Mouse (Mus musculus) inflammation-experienced regulatory T-cells, adult 6 months (primary cell): ENCODE measurements around the gene Taf15. TPM values are rescaled to one million over a fixed set of nuclear protein-coding genes. Genes with fewer than 3 reads are reported as not detected.

Source experiments
- ATAC-seq: one replicate; pipeline ENCODE4 v1.8.0; 2017
- polyA plus RNA-seq, 3 experiments: library from polyadenylated mRNA; unstranded; fragments of 100-300 nt; shearing (Covaris generic); gene quantifications; one replicate each; pipeline ENCODE4 v1.2.1; 2017

Taf15 gene
- polyA plus RNA-seq, 3 experiments from 2014 or later = 17.8 to 20.6 (median 19.4) TPM

DNA sequence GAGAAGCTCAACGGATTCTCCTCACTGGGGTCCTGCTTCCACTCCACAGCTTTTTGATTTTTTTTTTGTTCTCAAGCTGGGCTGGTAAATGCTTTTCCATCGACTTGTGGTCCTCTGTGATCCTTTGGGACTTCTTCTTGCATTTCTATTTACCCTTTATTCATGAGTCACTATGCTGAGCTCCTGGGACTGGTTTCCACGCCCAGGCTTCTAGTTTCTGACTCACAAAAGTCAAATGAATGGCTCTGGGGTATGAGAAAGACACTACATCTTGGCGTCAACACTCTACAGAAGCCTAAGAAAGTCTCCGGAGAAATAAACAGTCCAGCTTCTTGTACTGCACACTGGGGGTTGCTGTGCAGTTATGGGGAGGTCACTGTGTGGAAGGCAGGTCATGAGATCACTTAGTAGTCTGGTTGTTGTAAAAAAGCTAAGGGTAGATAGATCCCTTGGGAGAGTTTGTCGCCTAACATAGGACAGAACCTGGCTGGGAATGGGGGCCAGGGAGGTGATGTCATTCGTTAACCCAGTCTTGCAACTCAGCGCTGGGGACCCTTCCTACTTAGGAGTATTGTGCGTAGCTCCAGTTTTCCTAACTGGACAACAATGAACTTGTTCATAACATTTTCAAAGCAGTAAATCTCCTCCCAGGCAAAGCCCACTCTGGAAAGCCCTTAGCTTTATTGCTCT, 14.8 kb upstream of the Taf15 start:
- ATAC-seq = no peak

DNA sequence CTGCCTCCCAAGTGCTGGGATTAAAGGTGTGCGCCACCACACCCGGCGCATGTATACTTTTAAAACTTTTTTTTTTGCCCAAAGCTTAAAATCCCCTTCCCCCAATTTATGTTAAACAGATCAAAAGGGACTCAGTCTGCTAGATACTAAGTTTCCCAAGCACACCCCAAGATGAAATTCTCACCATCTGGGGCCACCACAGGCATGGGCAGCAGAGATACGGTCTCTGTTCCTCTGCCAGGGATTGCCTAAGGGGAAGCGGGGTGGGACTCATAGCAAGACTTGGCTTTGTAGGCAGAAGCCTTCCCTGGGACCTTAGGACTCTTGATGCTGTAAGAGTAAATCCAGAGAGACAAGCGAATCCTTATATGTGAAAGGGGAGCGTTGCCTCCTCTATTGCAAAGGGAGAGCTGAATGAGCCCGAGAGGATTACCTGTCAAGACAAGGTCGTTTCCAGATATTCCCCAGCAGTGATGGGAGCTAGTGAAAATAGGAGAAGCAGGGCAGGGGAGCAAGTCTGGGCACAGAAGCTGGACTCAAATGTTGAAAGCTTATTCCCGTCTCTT, 11.3 kb upstream of the Taf15 start:
- ATAC-seq = no peak

DNA sequence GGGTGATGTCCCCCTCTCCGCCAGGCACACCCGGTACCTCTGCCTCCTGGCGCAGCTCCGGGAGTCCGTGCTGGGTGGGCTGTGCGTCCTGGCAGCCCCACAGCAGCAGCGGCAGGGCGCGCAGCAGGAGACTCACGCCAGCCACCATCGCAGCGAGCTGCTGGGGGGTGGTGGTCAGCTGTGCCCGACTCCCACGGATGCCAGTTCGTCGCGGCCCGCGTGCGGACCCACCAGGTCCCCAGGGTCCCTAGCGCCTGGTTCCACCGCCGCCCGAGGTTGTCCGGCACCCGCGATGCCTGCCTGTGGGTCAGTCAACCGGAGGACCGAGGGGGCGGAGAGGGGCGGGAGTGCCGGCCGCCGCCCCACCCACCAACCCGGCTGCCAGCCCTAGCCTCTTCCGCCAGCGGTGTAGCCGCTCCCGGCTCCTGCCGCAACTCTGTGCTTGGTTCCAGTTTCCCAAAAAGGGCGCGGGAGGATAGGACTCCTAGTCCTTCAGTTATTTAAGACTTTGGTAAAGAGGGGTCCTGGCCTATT, 10.1 kb upstream of the Taf15 start, which contains the start of gene Mmp28:
TSS of gene Mmp28 (minus strand) at position 361 of the 534 bp plus-strand sequence.
- no peak for ATAC-seq

DNA sequence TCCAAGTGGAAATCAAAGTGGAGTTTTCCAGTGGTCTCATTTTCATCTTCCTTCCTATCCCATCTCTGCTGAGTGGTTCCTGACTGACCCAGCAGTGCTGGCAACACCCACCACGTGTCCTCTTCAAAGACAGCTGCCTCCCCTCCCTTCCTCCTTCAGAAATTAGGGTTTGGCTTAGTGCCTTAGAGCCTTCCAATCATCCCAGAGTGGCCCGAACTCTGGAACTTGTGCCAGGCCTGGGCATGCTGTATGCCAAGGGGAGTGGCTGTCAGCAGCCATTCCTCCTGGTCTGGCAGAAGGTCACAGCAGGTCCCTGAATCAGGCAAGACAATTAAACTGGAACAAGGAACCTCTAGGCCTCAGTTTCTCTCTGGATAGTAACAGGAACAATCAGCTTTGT, 6.9 kb upstream of the Taf15 start:
- ATAC-seq = no peak

DNA sequence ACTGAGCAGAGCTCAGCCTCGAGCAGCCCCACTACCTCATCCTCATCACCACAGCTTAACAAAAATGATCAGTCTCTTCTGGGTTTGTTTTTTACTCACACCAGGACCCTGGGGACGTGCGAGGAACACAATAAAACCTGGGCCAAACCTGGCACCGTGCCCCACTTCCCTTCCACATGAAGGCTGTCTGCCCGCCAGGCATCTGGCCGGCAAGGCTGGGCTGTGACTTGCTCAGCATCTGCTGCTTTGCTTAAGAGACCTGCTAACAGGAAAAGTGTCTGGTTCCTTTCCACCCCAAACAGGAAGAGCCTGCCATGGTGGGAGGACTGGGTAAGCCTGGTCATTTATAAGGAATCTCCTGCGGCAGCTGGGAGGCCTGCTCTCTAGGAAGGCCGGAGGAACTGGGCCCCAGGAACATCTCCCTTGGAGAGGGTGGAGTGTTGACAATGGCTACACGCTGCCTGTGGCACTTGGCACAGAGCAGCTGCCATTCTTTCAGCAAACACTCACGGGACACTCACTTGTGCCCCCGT, 5.7 kb upstream of the Taf15 start:
- ATAC-seq = no peak

DNA sequence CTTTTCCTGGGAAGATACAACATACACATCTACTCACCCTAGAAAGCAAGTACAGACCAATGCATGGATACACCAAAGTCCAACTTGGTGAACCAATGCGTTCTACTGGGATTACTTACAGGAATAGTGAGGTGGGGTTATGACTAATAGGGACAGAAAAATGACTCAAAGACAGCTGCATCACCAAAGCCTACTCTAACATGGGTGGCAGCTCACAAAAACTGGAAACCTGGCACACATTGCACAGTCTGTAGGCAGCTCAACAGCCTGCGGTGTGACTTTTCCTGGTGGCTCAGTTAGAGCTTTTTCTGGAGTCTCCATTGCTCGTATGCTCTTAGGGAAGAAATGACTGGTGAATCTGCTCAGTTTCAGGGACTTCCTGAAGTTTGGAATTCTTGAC, 4.1 kb upstream of the Taf15 start:
- no peak for ATAC-seq

DNA sequence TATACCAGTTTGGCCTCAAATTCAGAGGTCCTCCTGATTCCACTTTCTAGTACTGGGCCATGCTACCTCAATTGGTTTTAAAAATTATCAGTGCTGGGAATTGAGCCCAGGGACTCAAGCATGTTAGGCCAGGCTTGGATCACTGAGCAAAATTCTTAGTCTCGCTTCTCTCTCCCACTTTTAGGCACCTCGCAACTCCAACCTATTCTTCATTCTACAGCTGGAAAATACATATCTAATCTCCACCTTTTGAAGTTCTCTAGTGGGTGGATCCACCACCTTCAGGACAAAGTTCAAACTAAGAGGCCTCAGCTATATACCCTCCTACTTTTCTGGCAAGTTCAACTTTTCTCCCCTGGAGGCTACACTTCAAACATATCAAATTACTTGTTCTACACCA, 1.1 kb upstream of the Taf15 start:
- no peak for ATAC-seq

DNA sequence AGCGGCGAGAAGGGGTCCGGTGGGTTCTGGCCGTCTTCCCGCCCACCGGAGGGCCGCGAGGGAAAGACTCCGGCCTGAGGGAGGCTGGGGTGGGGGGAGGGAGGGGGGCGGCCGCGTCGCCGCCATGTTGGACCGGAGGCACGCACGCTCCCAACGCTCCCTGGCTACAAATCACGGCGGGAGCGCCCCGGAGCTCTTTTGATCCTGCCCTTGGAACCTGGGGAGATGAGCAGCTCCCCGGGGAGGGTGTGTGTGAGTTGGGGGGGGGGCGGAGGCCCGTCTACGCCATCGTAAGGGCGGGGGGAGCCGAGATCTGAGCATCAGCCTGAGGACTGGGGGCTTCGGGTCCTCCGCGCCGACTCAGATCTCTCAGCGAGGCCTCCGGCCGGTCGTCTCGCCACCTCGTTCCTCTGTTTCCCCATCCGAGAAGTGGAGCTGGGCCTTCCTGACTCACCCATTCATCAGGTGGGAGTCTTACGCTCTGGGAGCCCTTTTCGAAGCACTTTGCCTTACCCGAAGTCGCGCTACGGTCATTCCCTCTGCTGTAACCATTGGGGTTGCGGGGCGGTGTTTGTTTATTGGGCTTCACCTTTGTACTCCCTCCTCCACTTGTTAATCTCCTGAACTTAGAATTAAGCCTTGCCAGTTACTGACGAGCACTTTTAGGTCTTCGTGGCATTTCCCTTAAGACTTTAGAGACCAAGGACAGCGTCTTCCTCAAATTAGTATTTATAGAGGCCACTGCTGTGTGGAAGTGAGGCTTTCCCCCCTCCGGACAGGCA, 540 bp downstream of the Taf15 start:
- ATAC-seq = peak; percentile 12

DNA sequence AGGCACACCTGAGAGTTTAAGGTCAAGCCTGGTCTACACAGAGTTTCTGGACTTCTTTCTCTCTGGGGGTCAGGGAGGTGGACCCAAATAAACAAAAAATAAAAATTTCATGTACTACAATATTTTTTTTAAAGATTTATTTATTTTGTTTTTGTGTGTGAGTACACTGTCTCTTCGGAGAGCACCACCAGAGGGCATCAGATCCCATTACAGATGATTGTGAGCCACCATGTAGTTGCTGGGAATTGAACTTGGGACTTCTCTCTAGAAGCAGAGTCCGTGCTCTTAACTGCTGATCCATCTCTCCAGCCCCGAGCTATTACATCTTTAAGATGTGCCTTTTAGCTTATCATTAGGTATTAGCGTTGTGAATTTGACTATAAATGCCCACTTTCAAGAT, 18.6 kb downstream of the Taf15 start:
- ATAC-seq = no peak

DNA sequence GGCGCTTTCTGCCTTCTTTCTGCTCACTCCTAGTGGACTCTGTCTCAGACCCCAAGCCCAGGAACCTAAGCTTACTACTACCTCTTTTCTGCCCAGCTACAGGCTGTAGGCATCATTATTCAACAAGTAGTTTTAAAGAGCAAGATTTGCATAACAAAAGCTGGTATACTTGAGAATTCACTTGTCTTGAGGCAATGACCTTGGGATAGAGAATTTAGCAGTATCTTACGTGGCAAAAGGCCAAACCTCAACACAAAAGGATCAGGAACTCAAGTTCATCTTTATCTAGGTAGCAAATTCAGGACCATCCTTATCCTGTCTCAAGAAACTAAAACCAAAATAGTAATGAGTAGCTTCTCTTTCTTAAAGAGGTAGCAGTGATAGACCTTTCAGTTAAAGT, 22.7 kb downstream of the Taf15 start:
- ATAC-seq = no peak

DNA sequence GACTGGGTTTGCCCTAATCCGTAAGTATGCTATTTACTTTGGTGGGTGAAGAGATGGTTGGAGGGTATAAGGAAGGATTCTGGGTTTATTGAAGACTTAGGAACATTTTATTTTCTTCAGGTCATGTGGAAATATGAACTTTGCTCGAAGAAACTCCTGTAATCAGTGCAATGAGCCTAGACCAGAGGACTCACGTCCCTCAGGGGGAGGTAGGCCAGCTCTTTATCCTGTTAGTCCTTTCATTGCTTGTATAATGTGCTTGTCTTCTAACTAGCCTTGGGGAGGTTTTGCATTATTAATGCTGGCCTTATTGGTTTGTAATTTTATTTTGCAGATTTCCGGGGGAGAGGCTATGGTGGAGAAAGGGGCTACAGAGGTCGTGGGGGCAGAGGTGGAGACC, 31.4 kb downstream of the Taf15 start:
- no peak for ATAC-seq

DNA sequence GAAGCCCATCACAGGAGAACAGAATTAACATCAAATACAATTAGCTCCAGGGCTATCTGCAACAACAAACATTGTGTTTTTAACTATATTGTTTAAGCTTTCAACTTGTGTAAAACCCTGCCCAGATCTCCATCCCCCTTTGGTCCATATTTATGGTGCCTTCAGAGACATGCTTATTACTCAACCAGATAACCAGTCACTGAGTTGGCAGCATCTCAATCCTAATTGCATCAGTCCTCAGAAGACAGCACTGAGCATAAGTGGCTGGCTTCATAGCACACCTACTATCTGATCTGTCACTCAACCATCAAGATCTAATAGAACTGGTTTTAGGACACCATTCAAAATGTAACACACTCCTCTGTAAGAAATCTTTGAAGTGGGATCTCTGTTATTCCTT, 36.6 kb downstream of the Taf15 start:
- ATAC-seq = no peak

DNA sequence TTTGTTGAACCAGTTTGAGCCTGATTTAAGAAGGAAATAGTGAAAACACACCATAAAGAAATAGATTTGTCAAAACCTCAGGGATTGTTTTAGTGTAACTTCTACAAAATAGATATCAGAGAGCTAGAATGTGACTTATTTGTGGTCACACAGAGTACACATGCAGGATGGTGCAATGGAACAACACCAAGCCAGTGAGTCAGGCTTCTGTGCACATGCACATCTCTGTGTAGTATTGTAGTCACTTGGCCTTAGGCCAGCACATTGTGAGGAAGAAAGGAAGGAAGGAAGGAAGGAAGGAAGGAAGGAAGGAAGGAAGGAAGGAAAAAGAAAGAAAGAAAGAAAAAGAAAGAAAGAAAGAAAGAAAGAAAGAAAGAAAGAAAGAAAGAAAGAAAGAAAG, 44.3 kb downstream of the Taf15 start:
- ATAC-seq = no peak

DNA sequence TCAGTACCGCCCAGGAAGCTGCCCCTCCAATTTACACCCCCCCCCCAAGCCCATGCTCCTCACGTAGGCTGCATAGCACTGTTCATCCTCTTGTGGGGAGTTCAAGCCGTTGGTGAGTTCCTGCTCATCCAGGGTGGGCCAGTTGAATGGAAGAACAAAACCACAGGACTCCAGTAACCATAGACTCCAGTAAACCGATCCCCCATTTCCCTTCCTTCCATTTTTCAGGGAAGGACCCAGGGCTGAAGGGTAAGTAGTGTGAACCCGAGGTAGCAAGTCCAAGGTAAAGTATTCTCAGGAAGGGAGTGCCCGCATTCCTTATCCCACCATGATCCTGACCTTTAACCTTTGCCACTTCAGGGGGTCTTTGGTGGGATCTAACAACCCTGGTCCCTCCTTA, 45.5 kb downstream of the Taf15 start:
- no peak for ATAC-seq

DNA sequence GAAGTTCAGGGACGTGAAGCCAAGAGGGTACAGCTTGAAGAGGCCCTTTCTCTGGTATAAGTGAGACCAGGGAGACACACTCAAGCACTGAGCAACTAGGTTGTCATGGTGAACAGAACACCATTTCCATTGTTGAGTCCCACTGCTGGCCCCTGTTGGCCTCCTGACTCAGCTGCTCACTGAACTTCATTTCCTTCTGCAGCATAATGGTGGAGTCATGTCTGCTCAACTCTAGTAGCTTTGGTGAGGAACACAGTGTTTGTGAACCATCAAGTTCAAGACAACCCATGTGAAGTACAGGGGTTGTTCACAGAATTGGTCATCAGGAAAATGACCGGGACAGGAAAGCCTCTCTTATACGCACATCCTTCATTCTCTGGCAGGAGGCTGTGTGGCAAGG, 49.2 kb downstream of the Taf15 start, which contains the start of gene Heatr9:
TSS of gene Heatr9 (minus strand) at position 101 of the 400 bp plus-strand sequence.
- ATAC-seq = no peak

DNA sequence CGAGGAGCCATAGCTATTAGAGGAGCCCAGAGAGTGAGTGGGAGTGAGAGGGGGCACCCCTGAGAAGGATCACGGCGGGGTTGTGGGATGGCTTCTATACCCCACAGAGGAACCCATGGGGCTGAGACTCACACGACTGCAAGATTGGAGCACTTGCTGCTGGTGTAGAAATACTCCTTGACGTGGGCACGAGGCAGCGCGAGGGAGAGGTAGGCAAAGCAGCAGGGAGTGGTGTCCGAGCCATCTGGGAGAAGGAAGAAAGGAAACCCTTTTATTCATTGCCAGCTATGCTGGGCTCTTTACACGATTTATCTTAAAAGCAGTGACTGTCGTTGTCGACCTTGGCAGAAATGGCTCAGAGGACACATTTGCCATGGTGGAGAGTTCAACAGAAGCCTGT, 56.1 kb downstream of the Taf15 start:
- ATAC-seq = no peak

DNA sequence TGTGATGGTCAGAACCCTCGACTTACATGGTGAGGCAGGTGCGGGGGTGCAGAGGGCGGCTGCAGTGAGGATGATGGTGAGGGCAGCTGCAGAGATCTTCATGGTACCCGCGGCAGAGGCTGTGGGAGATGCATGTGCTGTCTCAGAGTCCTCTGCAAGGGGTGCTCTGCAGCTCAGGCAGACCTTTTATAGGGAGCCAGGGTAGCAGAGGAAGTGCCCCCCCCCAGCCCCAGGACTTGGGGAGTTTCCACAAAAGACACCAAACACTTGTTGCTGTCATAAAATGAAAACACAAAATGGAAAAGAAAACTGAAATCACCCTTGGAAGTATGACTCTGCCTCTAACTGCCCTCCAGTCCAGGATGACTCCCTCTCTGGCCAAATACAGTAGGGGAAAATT, 57.5 kb downstream of the Taf15 start, which contains the start of gene Ccl5:
TSS of gene Ccl5 (minus strand) at position 159 of the 400 bp plus-strand sequence.
- peak; percentile 29 for ATAC-seq

DNA sequence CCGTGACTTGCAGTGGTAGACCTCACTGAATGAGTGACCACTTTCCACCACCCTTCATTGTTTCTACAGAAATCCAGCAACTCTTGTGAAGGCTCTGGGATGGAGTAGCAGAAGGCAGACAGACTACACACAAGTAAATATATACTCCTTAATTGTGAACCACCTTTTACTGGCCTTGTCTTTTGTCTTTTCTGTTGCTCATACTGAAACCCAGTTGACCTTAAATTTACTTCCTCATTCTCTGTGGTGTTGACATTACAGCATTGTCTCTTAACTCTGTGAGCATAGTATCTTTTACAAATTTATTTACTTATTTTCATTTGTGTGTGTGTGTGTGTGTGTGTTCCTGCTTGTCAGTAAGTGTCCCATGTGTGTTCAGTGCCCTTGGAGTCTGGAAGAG, 60.3 kb downstream of the Taf15 start:
- ATAC-seq = no peak

DNA sequence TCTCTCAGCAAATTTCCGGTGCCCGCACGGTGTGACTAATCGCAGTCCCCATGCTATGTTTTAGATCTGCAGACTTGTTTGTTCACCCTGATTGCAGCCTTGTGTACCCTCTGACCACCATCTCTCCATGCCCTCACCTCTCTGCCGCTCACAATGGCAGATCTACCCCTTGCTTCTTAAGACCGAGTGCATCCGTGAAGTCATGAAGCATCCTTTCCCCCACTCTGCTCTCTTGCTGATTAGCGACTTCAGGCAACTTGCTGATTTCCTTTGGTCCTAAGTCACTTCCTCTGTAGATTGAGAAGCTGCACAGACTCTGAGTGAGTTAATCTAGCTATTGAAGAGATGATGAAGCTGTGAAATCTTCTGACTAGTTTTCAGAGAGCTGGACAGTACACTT, 61.3 kb downstream of the Taf15 start:
- peak; percentile 49 for ATAC-seq

DNA sequence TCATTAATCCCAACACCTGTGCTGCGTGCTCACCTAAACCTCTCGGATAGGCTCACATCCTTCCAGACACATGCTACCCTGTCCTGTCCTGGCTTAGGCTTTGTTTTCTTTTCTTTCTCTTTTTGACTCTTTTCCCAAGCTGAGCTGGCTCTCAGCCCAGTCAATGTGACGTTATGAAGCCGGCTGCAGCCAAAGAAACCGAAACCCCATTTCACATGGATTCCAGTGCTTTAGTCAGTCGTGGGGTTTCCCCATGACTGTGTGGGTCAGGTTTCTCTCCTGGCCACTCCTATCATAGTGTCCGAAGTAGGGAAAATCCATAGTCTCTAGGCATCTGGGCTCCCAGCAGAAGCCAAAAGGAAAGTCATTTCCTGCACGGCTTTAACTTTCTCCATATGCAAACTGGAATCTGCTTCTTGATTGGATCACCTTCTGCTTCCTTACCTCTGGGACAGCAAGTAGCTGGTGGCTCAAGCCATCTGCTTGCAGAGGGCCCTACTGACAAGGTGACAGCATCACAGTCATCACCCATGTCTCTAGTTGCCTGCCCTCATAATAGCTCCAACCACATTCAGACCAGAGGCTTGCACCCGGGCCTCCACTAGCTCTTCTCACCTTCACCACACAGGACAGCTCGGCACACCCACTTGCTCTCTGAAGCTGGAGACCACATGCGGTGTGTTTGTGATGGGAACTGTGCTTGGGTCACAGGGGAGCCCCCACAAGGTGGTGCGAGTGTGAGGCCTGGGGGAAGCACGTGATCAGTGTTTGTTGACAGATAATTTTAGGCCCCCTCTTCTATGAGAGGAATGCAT, 61.9 kb downstream of the Taf15 start:
- ATAC-seq = peak; percentile 49

DNA sequence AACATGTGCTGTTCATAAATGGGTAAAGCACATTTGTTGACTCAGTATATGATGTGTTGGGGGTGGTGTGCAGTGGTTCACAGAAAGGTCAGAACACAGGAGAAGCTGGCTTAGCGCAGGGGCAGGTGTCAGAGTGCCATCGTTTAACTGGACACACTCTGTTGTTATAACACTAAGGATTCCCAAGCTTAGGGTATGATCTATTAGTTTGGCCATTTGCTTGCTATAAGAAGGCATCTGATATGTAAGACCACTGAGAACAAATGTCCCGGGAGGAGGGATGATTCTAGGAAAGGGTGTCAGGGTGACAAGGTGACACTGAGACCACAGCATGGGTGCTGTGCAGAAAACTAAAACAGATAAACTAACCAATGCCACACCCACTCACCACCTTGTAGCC, 63.9 kb downstream of the Taf15 start:
- ATAC-seq = no peak

DNA sequence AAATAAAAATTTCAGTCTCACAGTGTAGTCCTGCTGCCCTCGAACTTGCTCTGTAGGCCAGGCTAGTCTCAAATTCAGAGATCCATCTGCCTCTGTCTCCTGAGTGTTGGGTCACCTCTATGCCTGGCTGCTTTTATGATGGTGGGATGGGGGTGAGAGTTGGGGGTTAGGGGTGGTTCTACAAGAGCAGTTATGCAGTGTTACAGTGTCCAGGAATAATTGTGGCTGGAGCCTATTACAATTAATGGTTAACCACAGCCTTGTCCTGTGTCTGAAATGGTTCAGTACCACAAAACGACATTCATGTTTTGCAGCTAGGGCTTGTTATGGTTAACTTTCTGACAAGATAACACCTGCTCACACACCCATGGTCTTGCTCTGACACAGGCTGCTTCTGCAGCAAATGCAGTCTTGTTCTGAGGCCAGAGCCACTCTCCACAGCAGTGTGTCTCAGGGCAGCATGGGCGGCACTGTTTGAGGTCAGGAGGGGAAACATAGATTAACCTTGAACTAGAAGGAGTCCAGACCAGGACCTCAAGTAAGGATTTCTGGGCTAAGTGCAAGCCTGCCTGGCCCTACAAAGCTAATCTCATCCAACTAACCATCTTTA, 65.9 kb downstream of the Taf15 start:
- no peak for ATAC-seq
